Mouse (Mus musculus) testis, adult 2 months (tissue): ENCODE measurements at regions not wholly inside any gene's neighbourhood (a gene's known extent, or its start where the extent isn't known, plus 50 kb on each side); places are given as distances from the start of the nearest gene placed in this dataset.

Experiments
- CTCF ChIP-seq: fragments of 200-500 bp; IDR thresholded peaks from 2 replicates; pipeline ENCODE4 v1.5.1; 2012; ENCODE audit warnings: low read depth, mild to moderate bottlenecking, inconsistent platforms, low read length, moderate library complexity; ENCODE audit not compliant: control insufficient read depth, insufficient read depth, insufficient replicate concordance
- POLR2A ChIP-seq: fragments of 200-500 bp; IDR thresholded peaks from 2 replicates; pipeline ENCODE4 v1.6.1; 2012; ENCODE audit warnings: low read depth, mild to moderate bottlenecking, inconsistent platforms, low read length, moderate library complexity; ENCODE audit not compliant: control insufficient read depth

- TF ChIP-seq POLR2A (no peak), CTCF (no peak)
Observed at GRCm38 (mm10) chr6:141091781-141092140, 157.3 kb upstream of the Pde3a start.
